Mouse (Mus musculus) embryonic stem cell, embryonic (primary cell): ENCODE data around the gene Usp11.

ENCODE experiments used
- CTCF ChIA-PET, 4 experiments: fragments of 300-600 bp in 2 of 4; fragments of 350-600 bp in 2 of 4; sonication (Branson Sonifier 250); formaldehyde crosslinking; loops; one replicate each; lab custom pipeline; 2022; ENCODE audit warnings: inconsistent platforms in 2 of 4; lab: Charles Lee
- POLR2A ChIA-PET, 4 experiments: fragments of 300-600 bp in 2 of 4; fragments of 350-600 bp in 2 of 4; sonication (Branson Sonifier 250); formaldehyde crosslinking; loops; one replicate each; lab custom pipeline; 2022; ENCODE audit warnings: antibody characterized with exemption in 4 of 4, inconsistent platforms in 1 of 4; lab: Charles Lee

Usp11 gene

DNA sequence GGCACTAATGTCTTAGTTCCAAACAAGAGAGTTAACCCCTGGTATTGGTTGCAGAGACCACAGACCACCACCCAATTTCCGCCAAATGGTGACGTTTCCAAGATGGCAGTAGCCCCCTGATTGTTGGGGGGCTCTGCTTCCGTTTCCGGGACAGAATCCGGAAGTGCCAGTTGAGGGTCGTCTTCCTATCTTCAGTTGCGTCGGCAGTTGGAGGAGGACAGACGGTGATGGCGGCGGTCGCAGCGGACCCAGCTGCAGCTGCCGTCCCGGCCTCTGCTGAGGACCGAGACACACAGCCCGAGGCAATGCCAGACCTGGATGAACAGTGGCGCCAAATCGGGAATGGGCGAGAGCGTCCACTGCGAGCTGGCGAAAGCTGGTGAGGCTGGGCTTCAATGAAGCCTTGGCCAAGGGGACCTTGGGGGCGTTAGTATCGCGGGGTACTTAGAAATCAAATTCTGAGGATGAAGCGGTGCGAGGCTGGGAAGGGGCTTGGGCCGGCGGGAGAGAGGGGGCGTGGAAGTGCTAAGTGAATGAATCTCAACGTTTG is at the start of gene Usp11:
TSS of gene Usp11 (plus strand) at position 166 of the 550 bp plus-strand sequence.
- POLR2A ChIA-PET, result interaction anchor here (0.5 to 9.4 kb wide), 19 partner anchors 8 to 172 kb away, joined by 3 to 125 read pairs (median 5); partner anchors contain the start of genes Cdk16 (in 3 of the 4), Ndufb11 (in 1 of the 4), Rbm10 (in 1 of the 4) and Uba1 (in 1 of the 4)
- CTCF ChIA-PET, result interaction anchor here in 1 of 4 experiments (1.1 kb wide), 1 partner anchor 65 kb away, joined by 5 read pairs; no protein-coding TSS in a partner anchor

DNA sequence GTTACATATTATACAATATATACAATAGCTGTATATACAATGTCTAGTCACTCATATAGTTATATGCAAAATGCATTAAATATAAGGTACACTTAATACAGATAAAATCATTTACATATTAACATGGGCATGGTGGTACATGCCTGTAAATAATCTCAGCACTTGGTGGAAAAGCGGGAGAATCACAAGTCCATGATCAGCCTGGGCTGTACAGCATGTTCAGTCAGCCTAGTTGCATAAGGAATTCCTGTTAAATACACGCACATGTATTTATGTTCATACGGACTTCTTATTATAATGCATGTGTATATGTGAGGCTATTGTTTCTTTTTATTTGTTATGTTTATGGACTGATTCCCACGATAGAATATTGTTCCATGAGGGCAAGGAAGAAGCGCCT is 46.1 kb upstream of the Usp11 start:
- CTCF ChIA-PET, result interaction anchor here in 1 of 4 experiments (0.6 kb wide), 2 partner anchors 15 to 53 kb away, joined by 3 to 4 read pairs; no protein-coding TSS in a partner anchor
- POLR2A ChIA-PET, result interaction anchor here (0.5 to 2.3 kb wide), 26 partner anchors 9 to 295 kb away, joined by 3 to 12 read pairs (median 4); partner anchors contain the start of genes Cdk16 (in 2 of the 4), Ndufb11 (in 2 of the 4), Rbm10 (in 2 of the 4) and Elk1 (in 1 of the 4)

DNA sequence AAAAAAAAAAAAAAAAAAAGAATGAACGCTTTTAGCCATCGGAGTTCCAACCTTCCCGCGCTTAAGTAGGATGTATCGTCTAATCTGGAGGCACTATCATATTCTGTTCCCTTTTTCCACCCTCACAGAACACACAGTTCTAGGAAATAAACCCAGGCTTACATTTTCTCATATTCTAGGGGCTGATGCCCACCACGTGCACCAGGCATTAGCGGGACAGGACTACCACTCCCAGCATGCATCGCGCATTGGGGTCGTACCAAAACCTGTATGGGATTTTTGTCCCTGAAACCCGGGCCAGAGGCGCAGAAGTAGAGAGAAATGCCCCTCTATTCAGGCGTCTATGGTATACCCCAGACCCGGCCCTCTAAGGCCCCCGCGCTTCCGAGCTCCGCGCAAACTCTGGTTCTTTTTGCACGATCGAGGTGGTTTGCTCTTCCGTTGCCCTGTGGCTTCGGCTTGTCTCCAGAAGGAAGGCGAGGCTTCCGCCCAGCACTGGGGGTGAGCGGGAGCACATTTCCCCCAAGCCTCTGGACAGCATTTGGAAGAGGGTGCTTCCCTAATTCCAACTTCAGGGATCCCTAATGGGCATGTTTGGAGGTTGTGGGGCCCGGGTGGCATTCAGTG is 45.6 kb upstream of the Usp11 start, which contains the start of gene Uba1:
TSS of gene Uba1 (plus strand) at position 301 of the 627 bp plus-strand sequence.
- ChIA-PET CTCF (interaction anchor here in 1 of 4 experiments (0.6 kb wide), 2 partner anchors 16 to 53 kb away, joined by 3 to 4 read pairs; no protein-coding TSS in a partner anchor), POLR2A (interaction anchor here (0.5 to 2.3 kb wide), 26 partner anchors 9 to 294 kb away, joined by 3 to 12 read pairs (median 4); partner anchors contain the start of genes Cdk16 (in 2 of the 4), Ndufb11 (in 2 of the 4), Rbm10 (in 2 of the 4) and Elk1 (in 1 of the 4))

DNA sequence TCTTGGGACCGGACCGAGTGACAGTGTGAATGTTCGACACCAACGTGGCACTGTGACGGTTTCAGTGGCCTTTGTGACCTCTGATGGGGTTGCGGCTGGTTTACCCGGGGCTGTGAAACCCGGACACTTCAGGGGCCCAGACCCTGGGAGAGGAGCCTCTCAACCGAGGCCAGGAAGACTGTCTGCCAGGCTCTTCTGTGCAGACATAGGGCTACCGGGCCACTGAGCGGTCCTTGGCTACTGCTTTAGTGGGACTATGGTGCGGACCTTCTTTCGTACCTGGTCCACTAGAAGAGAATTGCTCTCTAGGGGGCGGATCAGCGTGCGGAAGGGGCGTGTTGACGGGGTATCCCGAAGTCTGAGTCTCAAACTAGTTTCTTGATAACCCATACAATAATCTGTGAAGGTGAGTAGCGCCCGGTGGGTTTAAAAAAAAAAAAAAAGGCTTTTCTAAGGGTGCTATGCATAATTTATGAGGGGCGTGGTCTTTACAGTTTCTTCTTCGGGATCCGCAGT is 44.8 kb upstream of the Usp11 start:
- ChIA-PET CTCF (interaction anchor here in 1 of 4 experiments (0.7 to 1.0 kb wide), 2 partner anchors 161 to 380 kb away, joined by 3 to 4 read pairs; no protein-coding TSS in a partner anchor), POLR2A (interaction anchor here in 3 of 4 experiments (0.9 to 2.3 kb wide), 12 partner anchors 8 to 291 kb away, joined by 3 to 12 read pairs (median 4); partner anchors contain the start of genes Cdk16 (in 2 of the 3), Elk1 (in 1 of the 3), Jade3 (in 1 of the 3) and Ndufb11 (in 1 of the 3))

DNA sequence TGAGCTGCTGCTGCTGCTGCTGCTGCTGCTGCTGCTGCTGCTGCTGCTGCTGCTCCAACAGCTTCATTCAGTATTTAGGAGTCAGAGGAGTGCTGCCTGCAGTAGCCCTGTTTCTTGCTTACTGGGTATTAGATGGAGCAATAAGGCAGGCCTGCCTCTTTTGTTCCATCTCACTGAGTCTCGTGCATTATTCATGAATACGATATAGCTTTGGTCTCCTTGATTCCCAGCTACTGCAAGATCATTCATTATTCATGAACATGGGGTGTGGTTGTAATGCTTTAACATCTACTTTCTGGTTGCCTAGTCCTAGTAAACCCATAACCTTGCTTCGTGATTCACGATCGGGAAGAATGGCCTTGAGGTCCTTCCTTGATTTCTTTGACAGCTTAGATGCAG is 41.4 kb upstream of the Usp11 start:
- ChIA-PET CTCF (interaction anchor here (0.6 to 2.2 kb wide), 12 partner anchors 18 to 632 kb away, joined by 3 to 22 read pairs (median 4); partner anchors contain the start of genes Araf (in 1 of the 4) and Cdk16 (in 1 of the 4)), POLR2A (interaction anchor here in 3 of 4 experiments (0.7 to 4.1 kb wide), 48 partner anchors 10 to 299 kb away, joined by 3 to 63 read pairs (median 5); partner anchors contain the start of genes Cdk16 (in 3 of the 3), Ndufb11 (in 2 of the 3), Rbm10 (in 2 of the 3) and Usp11 (in 2 of the 3))

DNA sequence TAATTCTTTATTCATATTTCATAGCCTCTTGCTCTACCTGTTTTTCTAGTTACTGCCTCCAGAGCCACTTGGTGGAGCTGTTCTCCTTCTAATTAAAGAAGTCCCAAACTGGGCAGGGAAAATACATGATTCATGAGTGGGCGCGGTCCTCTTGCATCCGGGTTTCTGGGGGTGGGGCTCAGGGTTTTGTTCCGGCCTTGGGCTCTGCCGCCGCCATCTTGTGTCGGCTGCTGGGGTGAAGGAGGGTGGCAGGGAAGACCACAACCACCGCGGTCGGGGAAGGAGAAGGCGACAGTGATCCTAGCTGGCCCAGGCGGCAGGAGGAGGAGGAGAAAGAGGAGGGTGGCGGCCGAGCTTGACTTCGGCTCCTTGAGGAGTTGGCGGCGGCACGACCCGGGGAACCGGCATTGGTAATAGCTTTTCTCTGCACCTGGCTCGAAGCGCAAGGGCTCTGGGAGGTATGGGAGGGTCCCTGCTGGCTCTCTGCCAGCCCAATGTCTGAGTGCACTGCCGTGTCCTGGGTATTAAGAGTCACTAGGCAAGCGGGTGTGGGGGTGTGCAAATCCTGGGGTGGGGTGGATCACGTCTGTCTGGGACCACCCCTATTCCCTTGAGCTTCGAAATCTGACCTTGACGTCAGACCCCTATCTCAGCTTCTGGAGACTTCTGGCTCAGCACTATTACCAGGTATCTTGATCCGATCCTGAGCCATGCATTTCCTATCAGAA is 40.8 kb upstream of the Usp11 start:
- POLR2A ChIA-PET, result interaction anchor here (0.5 to 4.1 kb wide), 57 partner anchors 9 to 298 kb away, joined by 3 to 63 read pairs (median 4); partner anchors contain the start of genes Cdk16 (in 4 of the 4), Ndufb11 (in 2 of the 4), Rbm10 (in 2 of the 4) and Usp11 (in 2 of the 4)
- CTCF ChIA-PET, result interaction anchor here in 3 of 4 experiments (0.5 to 2.2 kb wide), 12 partner anchors 10 to 632 kb away, joined by 3 to 22 read pairs (median 4); partner anchors contain the start of genes Araf (in 1 of the 3) and Cdk16 (in 1 of the 3)

DNA sequence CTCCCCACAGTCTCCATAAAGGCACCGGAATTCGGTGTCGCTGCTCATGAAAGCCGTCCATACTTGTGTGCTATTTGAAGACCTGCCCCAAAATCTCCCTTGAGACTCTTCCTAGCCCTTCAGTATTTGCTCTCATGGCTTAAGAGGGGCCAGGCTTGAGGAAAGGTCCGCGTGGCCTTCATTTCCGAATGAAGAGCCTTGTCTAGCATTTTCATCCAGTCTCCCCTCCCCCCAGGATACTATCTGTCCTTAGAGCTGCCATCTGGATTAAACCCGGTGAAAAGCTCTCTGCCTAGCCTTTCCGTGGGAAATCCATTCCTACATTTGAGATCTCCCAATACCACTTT is 40.3 kb upstream of the Usp11 start:
- ChIA-PET CTCF (interaction anchor here in 2 of 4 experiments (0.6 to 2.2 kb wide), 6 partner anchors 10 to 631 kb away, joined by 3 to 22 read pairs (median 4); partner anchors contain the start of genes Araf (in 1 of the 2) and Cdk16 (in 1 of the 2)), POLR2A (interaction anchor here (0.5 to 4.1 kb wide), 39 partner anchors 9 to 298 kb away, joined by 3 to 63 read pairs (median 6); partner anchors contain the start of genes Cdk16 (in 4 of the 4), Ndufb11 (in 2 of the 4), Rbm10 (in 2 of the 4) and Usp11 (in 2 of the 4))

DNA sequence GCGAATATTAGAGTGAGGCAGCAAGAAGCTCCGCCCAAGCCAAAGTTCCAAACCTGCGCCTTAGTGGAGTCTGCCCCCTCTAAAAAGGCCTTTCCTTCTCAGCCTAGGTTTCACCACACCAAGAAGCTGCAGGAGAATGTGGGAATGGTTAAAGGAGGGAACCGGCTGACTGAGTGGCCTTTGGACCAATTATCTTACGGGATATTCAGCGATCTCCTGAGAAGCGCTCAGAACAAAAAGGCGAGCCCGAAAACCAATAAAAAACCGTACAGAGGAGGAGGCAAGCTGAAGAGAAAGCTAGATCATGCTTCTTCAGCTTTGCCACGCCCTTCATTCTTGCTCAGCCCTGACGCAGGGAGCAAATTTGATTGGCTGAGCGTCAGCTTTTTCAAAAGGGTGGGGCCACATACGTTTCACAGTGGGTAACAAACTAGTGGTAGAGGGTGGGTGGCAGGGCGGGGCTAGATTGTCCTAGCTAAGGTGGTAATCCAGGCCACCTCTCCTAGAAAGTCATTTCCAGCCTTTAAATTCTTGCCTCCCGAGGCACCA is 16.1 kb upstream of the Usp11 start, which contains the start of gene Cdk16:
TSS of gene Cdk16 (plus strand) at position 436 of the 549 bp plus-strand sequence.
- ChIA-PET CTCF (interaction anchor here in 1 of 4 experiments (0.9 to 1.1 kb wide), 2 partner anchors 25 to 26 kb away, joined by 3 read pairs; no protein-coding TSS in a partner anchor), POLR2A (interaction anchor here (0.5 to 10.1 kb wide), 46 partner anchors 8 to 323 kb away, joined by 3 to 125 read pairs (median 6); partner anchors contain the start of genes Araf (in 2 of the 4), Ndufb11 (in 2 of the 4), Rbm10 (in 2 of the 4) and Uba1 (in 2 of the 4))

DNA sequence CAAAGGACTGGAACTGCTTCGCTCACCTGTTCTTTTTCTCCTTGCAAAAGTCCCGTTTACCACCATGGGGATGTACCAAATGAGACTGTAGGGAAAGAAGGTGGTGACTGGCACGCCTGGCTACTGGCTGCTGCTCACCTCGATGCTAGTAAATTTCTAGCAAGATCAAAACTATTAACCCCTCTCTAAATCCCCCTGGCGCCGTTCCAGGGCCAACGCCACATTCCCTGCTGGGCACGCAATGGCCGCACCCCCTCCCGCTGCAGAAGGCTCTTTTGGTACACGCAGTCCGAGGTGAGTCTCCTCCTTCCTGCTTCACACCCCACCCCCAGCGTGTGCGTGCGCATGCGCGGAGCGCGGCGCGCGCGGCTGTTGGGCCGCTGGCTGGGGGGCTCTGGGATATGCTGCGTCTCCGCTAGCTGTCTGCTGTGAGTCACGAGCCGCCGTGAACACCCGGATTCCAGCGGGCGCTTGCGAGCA is 15.6 kb upstream of the Usp11 start:
- ChIA-PET POLR2A (interaction anchor here (0.6 to 10.1 kb wide), 54 partner anchors 8 to 962 kb away, joined by 3 to 125 read pairs (median 6); partner anchors contain the start of genes Araf (in 2 of the 4), Uba1 (in 2 of the 4), Usp11 (in 2 of the 4) and Elk1 (in 1 of the 4)), CTCF (interaction anchor here in 1 of 4 experiments (0.9 to 1.1 kb wide), 2 partner anchors 25 to 26 kb away, joined by 3 read pairs; no protein-coding TSS in a partner anchor)

DNA sequence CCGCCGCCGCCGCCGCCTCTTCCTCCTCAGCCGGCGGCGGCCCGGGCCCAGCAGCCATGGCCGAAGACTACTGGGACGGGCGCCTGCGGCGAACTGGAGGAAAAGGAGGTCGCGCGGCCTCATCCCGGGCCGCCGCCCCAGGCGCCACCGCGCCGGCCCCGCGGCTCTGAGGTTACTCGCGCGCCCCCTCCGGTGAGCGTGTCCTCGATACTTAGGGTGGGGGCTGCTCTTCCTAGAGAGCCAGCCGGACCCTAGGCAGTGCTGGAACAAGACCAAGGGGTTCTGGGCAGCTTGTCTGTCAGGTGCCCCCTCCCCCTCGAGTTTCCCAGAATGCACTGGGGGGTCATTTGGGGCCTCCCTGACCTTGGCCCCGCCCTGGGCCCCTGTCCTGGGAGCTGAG is 15.1 kb upstream of the Usp11 start:
- CTCF ChIA-PET, result interaction anchor here in 1 of 4 experiments (1.1 kb wide), 1 partner anchor 27 kb away, joined by 3 read pairs; no protein-coding TSS in a partner anchor
- POLR2A ChIA-PET, result interaction anchor here (0.6 to 10.1 kb wide), 38 partner anchors 9 to 961 kb away, joined by 3 to 125 read pairs (median 6); partner anchors contain the start of genes Ndufb11 (in 2 of the 4), Rbm10 (in 2 of the 4), Uba1 (in 2 of the 4) and Usp11 (in 2 of the 4)

DNA sequence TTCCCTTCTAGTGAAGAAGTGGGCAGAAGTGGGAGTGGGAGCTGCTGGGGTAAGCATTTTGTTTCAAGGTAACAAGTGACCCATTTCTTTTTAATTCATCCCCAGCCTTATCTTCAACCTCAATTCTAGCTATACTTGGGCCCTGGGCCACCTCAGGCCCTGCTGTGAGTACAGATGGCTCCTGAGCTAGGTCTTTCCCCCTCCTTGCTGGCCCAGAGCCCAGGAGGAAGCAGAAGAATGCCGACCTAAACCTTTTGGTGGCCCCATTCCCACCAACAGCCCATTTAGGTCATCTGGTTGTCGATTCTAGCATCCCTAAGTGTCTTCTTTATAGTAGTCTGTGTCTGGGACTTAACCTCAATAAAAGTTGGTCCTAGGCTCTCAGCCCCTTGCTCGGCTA is 12.1 kb upstream of the Usp11 start:
- POLR2A ChIA-PET, result interaction anchor here (0.5 to 10.1 kb wide), 8 partner anchors 9 to 143 kb away, joined by 3 to 125 read pairs (median 4); partner anchors contain the start of gene Usp11 (in 1 of the 4)
- CTCF ChIA-PET, result no interaction called here

DNA sequence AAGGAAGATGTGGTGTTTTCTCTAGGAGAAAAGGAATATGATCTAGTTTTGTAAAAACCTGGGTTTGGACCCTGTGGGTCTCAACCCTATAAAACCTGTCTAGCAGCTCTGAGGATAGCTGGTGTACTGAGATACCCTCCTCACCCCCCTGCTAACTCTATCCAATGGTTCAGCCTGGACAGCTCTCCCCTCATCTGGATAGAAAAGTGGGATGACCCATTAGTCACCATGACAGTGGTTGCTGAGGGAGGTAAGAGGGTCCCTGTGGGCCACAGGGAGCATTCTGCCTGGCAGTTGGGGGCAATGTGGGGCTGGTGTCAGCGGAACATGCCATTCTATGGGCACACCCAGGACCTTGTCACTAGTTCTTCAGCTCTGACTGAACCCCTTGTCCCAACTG is 11.1 kb upstream of the Usp11 start:
- CTCF ChIA-PET, result no interaction called here
- POLR2A ChIA-PET, result interaction anchor here in 3 of 4 experiments (0.7 to 10.1 kb wide), 10 partner anchors 8 to 100 kb away, joined by 3 to 125 read pairs (median 4); partner anchors contain the start of genes Usp11 (in 3 of the 3), Ndufb11 (in 1 of the 3) and Rbm10 (in 1 of the 3)

DNA sequence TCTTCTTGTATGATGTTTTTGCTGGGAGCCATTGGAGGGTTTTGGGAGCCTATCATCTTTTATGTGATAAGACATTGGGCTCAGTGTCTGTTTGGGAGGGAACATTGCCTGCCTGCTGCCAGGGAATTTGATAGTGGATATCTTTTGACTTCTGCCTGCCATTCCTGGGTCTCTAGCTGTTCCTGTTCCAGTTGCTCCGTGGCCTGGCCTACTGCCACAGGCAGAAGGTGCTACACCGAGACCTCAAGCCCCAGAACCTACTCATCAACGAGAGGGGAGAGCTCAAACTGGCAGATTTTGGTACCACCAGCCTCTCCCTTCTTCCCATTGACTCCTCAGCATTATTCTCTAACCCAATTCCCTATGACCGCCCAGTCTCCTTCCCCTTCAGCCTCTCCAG is 7.9 kb upstream of the Usp11 start:
- ChIA-PET CTCF (no interaction called here), POLR2A (interaction anchor here in 2 of 4 experiments (1.3 to 9.4 kb wide), 3 partner anchors 6 to 11 kb away, joined by 3 to 125 read pairs (median 3); partner anchors contain the start of gene Cdk16 (in 1 of the 2))

DNA sequence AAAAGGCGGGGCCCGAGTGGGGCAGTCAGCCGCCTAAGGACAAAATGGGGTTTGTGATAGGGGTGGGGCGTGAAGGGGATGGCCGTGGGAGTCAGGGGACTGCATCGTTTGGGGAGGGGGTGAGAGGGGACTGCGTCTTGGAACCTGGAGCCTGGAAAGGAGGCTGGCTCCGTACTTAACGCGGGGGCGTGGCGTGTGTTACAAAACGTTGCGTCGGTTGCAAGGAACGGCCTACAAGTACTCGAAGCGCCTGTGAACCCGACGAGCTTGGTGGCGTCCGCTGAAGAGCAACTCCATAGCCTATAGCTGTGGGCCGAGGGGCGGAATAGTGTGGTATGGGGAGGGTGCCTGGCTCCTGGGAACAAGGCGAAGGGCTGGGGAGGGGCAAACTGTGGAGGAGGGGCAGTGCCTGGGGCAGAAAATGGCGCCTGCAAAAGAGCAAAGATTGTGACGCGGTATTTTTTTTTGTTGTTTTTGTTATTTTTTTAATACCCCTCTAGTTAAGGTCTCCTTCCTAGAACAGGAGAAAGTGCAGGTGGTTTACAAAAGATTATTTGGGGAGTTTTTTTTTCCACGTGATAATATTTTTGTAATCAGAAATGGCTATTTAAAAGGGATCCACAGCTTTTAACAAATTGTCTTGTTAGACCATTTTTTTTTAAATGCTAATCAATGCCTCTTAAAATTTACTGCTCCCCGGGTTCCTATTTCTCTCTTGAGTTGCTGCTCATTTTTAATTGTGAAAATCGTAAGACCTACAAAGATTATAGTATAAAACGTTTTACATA is 783 bp downstream of the Usp11 start:
- POLR2A ChIA-PET, result interaction anchor here (0.5 to 9.4 kb wide), 20 partner anchors 8 to 171 kb away, joined by 3 to 125 read pairs (median 5); partner anchors contain the start of genes Cdk16 (in 3 of the 4), Ndufb11 (in 1 of the 4), Rbm10 (in 1 of the 4) and Uba1 (in 1 of the 4)

DNA sequence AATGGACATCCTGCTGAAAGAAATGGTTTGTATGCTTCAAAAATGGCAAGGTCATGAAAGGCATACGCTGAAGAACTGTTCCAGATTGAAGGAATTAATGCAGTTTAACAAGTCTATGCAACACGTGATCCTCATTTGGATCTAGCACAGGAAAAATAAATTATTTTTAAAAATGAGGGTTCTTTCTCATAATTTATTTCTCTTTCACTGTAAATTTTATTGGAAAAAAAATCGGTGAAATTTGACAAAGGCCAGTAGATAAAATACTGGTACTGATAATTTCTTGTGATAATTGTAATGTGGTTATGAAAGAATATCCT is 1.3 kb downstream of the Usp11 start:
- CTCF ChIA-PET, result interaction anchor here in 1 of 4 experiments (1.1 kb wide), 1 partner anchor 64 kb away, joined by 5 read pairs; no protein-coding TSS in a partner anchor
- POLR2A ChIA-PET, result interaction anchor here (1.0 to 9.4 kb wide), 13 partner anchors 8 to 170 kb away, joined by 3 to 125 read pairs (median 9); partner anchors contain the start of genes Cdk16 (in 3 of the 4), Ndufb11 (in 1 of the 4) and Rbm10 (in 1 of the 4)

More for the DNA sequence above, 783 bp downstream of the Usp11 start:
- CTCF ChIA-PET, result interaction anchor here in 1 of 4 experiments (1.1 kb wide), 1 partner anchor 64 kb away, joined by 5 read pairs; no protein-coding TSS in a partner anchor
